Comparison of ENCODE assay signal across 22 mouse cellular contexts in the genomic region with DNA sequence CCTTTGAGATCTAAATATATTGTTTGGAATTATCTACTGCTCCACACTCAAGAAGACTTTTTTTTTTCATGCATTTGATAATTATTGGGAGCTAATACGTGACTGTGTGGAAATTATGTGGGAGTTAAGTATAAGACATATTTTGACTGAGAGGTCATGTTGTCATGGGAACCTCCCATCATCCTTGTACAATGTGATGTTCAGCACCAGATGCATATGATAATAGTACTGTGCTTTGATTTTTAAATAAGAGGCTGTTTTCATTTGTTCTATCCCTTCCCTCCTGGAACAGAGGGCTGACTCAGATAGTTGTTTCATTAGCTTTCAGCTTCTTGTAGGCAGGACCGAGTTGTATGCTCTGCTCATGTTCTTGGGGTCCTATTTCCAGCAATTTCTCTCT.
DNase-seq lines count a peak whose midpoint lies in the region; ATAC-seq and TF ChIP-seq lines count a peak whose summit lies in the region.
"Had no signal": no experiment of that assay in that cellular context is flagged by ENCODE, and none has a peak within 500 bp of the region (broad histone marks: within the 10 kb centered on the region; RNA-seq: fewer than 3 reads in every experiment).

No protein-coding gene starts in this region.

- WGBS in forebrain, postnatal 0 days = 54% methylated on average over 2 of the region's 2 CpGs
- WGBS in forebrain, embryonic 13.5 days = 63% methylated on average over 2 of the region's 2 CpGs

- TF ChIP-seq CTCF in forebrain, postnatal 0 days (IDR thresholded peaks at IDR 0.05; ENCODE audit: low read depth) = no peak
- no peak for TF ChIP-seq CTCF in testis, adult 2 months (IDR thresholded peaks at IDR 0.05; ENCODE audit: control insufficient read depth, insufficient read depth, insufficient replicate concordance, low read depth, low read length)
- TF ChIP-seq CTCF in brain, embryonic 14.5 days (IDR thresholded peaks at IDR 0.05; ENCODE audit: borderline replicate concordance, extremely low read depth, insufficient read depth, insufficient read length) = no peak

- H3K36me3 ChIP-seq in forebrain, postnatal 0 days (ENCODE audit: insufficient read depth) = no peaks in the 10 kb centered on the region
- H3K36me3 ChIP-seq in forebrain, embryonic 13.5 days (ENCODE audit: poor library complexity, severe bottlenecking) = no peaks in the 10 kb centered on the region
- no peaks in the 10 kb centered on the region for H3K36me3 ChIP-seq in testis, adult 2 months (ENCODE audit: control insufficient read depth, insufficient read depth, low read length)
- H3K36me3 ChIP-seq: embryonic facial prominence, embryonic 13.5 days; embryonic facial prominence, embryonic 15.5 days; forebrain, embryonic 10.5 days; forebrain, embryonic 12.5 days had no signal

- no peaks in the 10 kb centered on the region for H3K4me1 ChIP-seq in forebrain, postnatal 0 days (ENCODE audit: insufficient read depth)
- H3K4me1 ChIP-seq in forebrain, embryonic 13.5 days = no peaks in the 10 kb centered on the region
- H3K4me1 ChIP-seq in testis, adult 2 months (ENCODE audit: control insufficient read depth, insufficient read depth, low read length) = no peaks in the 10 kb centered on the region
- H3K4me1 ChIP-seq: embryonic facial prominence, embryonic 13.5 days; embryonic facial prominence, embryonic 15.5 days; forebrain, embryonic 10.5 days; forebrain, embryonic 12.5 days had no signal

- H3K4me3 ChIP-seq in forebrain, postnatal 0 days (ENCODE audit: low read depth, low read length) = no peak overlapping the region
- H3K4me3 ChIP-seq in forebrain, embryonic 13.5 days = no peak overlapping the region
- peak overlapping the region; percentile 24; the same call in 1 of the 2 replicates for H3K4me3 ChIP-seq in testis, adult 2 months (ENCODE audit: control insufficient read depth, low read depth, low read length)
- H3K4me3 ChIP-seq: embryonic facial prominence, embryonic 13.5 days; embryonic facial prominence, embryonic 15.5 days; erythroblast, embryonic 14.5 days; forebrain, embryonic 10.5 days; forebrain, embryonic 12.5 days had no signal

- no peak overlapping the region for H3K4me2 ChIP-seq in forebrain, postnatal 0 days (ENCODE audit: low read depth)
- H3K4me2 ChIP-seq in forebrain, embryonic 13.5 days = no peak overlapping the region
- H3K4me2 ChIP-seq: embryonic facial prominence, embryonic 13.5 days; embryonic facial prominence, embryonic 15.5 days; forebrain, embryonic 12.5 days had no signal

- no peak for DNase-seq in forebrain, postnatal 0 days
- no peak for DNase-seq in testis, postnatal 14 days (ENCODE audit: low spot score)
- peak; percentile 15 for DNase-seq in brain, embryonic 14.5 days (ENCODE audit: low read depth)
- no peak for DNase-seq in lung, postnatal 25 days (ENCODE audit: low spot score)
- DNase-seq: adrenal gland, adult 2 months; adrenal gland, postnatal 10 days; adrenal gland, postnatal 25 days; cerebellum, adult 11 months; cerebellum, adult 18-20 months; cerebellum, adult 8-10 months; cerebellum, adult 9-11 months; cerebellum, postnatal 14 days; cerebellum, postnatal 36 days; embryo, embryonic 11 days had no signal

- no peak for TF ChIP-seq POLR2A in testis, adult 2 months (IDR thresholded peaks at IDR 0.05; ENCODE audit: control insufficient read depth, low read depth, low read length)
- no peak for TF ChIP-seq POLR2A in brain, embryonic 14.5 days (IDR thresholded peaks at IDR 0.05; ENCODE audit: borderline replicate concordance, extremely low read depth, insufficient read depth, insufficient read length, poor library complexity, severe bottlenecking)

- no peak overlapping the region for H3K27ac ChIP-seq in forebrain, postnatal 0 days (ENCODE audit: low read depth, low read length)
- H3K27ac ChIP-seq in forebrain, embryonic 13.5 days = no peak overlapping the region
- no peak overlapping the region for H3K27ac ChIP-seq in testis, adult 2 months (ENCODE audit: control insufficient read depth, insufficient read depth, low read depth, low read length)
- H3K27ac ChIP-seq: embryonic facial prominence, embryonic 13.5 days; embryonic facial prominence, embryonic 15.5 days; forebrain, embryonic 10.5 days; forebrain, embryonic 12.5 days had no signal

- peak; percentile 51; the same call in 1 of the 2 replicates for ATAC-seq in forebrain, postnatal 0 days
- no peak for ATAC-seq in forebrain, embryonic 13.5 days
- ATAC-seq in frontal cortex, adult (ENCODE audit: low TSS enrichment) = no peak

- no peak overlapping the region for H3K9ac ChIP-seq in forebrain, postnatal 0 days
- no peak overlapping the region for H3K9ac ChIP-seq in forebrain, embryonic 13.5 days
- H3K9ac ChIP-seq: embryonic facial prominence, embryonic 13.5 days; embryonic facial prominence, embryonic 15.5 days; forebrain, embryonic 12.5 days had no signal

- no peaks in the 10 kb centered on the region for H3K27me3 ChIP-seq in forebrain, postnatal 0 days (ENCODE audit: insufficient read depth, low read length)
- no peaks in the 10 kb centered on the region for H3K27me3 ChIP-seq in forebrain, embryonic 13.5 days
- no peaks in the 10 kb centered on the region for H3K27me3 ChIP-seq in testis, adult 2 months (ENCODE audit: control insufficient read depth, insufficient read depth, low read length)
- H3K27me3 ChIP-seq: embryonic facial prominence, embryonic 13.5 days; embryonic facial prominence, embryonic 15.5 days; forebrain, embryonic 12.5 days had no signal

- H3K9me3 ChIP-seq in forebrain, postnatal 0 days (ENCODE audit: low read length) = no peaks in the 10 kb centered on the region
- no peaks in the 10 kb centered on the region for H3K9me3 ChIP-seq in forebrain, embryonic 13.5 days (replicated peaks)
- H3K9me3 ChIP-seq: embryonic facial prominence, embryonic 13.5 days; embryonic facial prominence, embryonic 15.5 days; forebrain, embryonic 10.5 days; forebrain, embryonic 12.5 days had no signal
